Mouse (Mus musculus): ENCODE measurements at regions not wholly inside any gene's neighbourhood (a gene's known extent, or its start where the extent isn't known, plus 50 kb on each side); places are given as distances from the start of the nearest gene placed in this dataset.

- TF ChIP-seq POLR2A (IDR thresholded peaks at IDR 0.05; ENCODE audit: borderline replicate concordance, extremely low read depth, low read depth, low read length) (no peak), CTCF (IDR thresholded peaks at IDR 0.05; ENCODE audit: insufficient read depth, low read length) (no peak)
Measured at GRCm38 (mm10) chr3:41368351-41369101, 187.0 kb upstream of the Jade1 start.
